Mouse (Mus musculus) CH12.LX (cell line): Measurements from ENCODE around the gene Rbp1. TPM values are rescaled to one million over a fixed set of nuclear protein-coding genes. Genes with fewer than 3 reads are reported as not detected.

Source experiments
- DNase-seq: peaks from one replicate; pipeline ENCODE4 v3.0.0-alpha.2; 2013; ENCODE audit errors: extremely low read depth
- H3K27ac ChIP-seq: 2 replicates; pipeline ENCODE4 v1.5.1; 2012; ENCODE audit warnings: low read depth, mild to moderate bottlenecking, control low read depth, moderate library complexity; ENCODE audit not compliant: insufficient read depth
- H3K27me3 ChIP-seq: replicated peaks from 2 replicates; pipeline ENCODE3; 2012; ENCODE audit warnings: inconsistent platforms
- H3K36me3 ChIP-seq, 2 experiments: replicated peaks in 1 of 2; 2 replicates each; pipeline versions ENCODE3 to v1.6.1; 2012; ENCODE audit warnings: inconsistent platforms in 1 of 2, low read length in 1 of 2, mild to moderate bottlenecking in 1 of 2, mixed read lengths in 1 of 2, moderate library complexity in 1 of 2; ENCODE audit not compliant: control insufficient read depth in 1 of 2, insufficient read depth in 1 of 2
- H3K4me1 ChIP-seq, 2 experiments: 2 replicates each; pipeline ENCODE4 v1.6.1; 2012; ENCODE audit warnings: inconsistent platforms in 1 of 2, moderate library complexity in 1 of 2; ENCODE audit not compliant: insufficient read depth in 2 of 2, control insufficient read depth in 1 of 2
- H3K4me2 ChIP-seq: 2 replicates; pipeline ENCODE4 v1.6.1; 2012; ENCODE audit warnings: low read depth, mild to moderate bottlenecking, control low read depth; ENCODE audit not compliant: poor library complexity, insufficient read depth, severe bottlenecking
- H3K4me3 ChIP-seq, 3 experiments: fragments of 150-350 bp in 1 of 3; sonication (generic) in 1 of 3; replicated peaks in 1 of 3; 2 replicates each; pipeline versions ENCODE3 to v1.5.1; 2011 to 2012; ENCODE audit warnings: low read depth in 2 of 3, low read length in 2 of 3, mild to moderate bottlenecking in 2 of 3, moderate library complexity in 2 of 3, control low read depth in 1 of 3, improper control_type of control experiment in 1 of 3, inconsistent platforms in 1 of 3, mixed read lengths in 1 of 3; ENCODE audit not compliant: poor library complexity in 1 of 3
- H3K79me2 ChIP-seq: replicated peaks from 2 replicates; pipeline ENCODE4 v1.6.1; 2012; ENCODE audit warnings: mild to moderate bottlenecking, moderate library complexity; ENCODE audit not compliant: control insufficient read depth, poor library complexity, insufficient read depth, severe bottlenecking; ENCODE audit errors: extremely low read depth
- H3K9ac ChIP-seq: 2 replicates; pipeline ENCODE4 v1.6.1; 2012; ENCODE audit warnings: low read depth, mild to moderate bottlenecking, control low read depth, moderate library complexity; ENCODE audit not compliant: insufficient read depth
- H3K9me3 ChIP-seq: replicated peaks from 2 replicates; pipeline ENCODE3; 2012; ENCODE audit warnings: low read length, inconsistent platforms, mixed read lengths
- BHLHE40 ChIP-seq: IDR thresholded peaks from 2 replicates; pipeline ENCODE4 v1.6.1; 2011; ENCODE audit warnings: mild to moderate bottlenecking, low read depth, low read length, improper control_type of control experiment
- CHD2 ChIP-seq: IDR thresholded peaks from 2 replicates; pipeline ENCODE4 v1.6.1; 2011; ENCODE audit warnings: low read length, improper control_type of control experiment
- ELF1 ChIP-seq: IDR thresholded peaks from 2 replicates; pipeline ENCODE4 v1.6.1; 2014; ENCODE audit warnings: low read depth, mild to moderate bottlenecking, inconsistent platforms, low read length, improper control_type of control experiment
- EP300 ChIP-seq: IDR thresholded peaks from 2 replicates; pipeline ENCODE4 v1.6.1; 2011; ENCODE audit warnings: low read length, improper control_type of control experiment
- MAX ChIP-seq: IDR thresholded peaks from 2 replicates; pipeline ENCODE4 v1.6.1; 2011; ENCODE audit warnings: low read length, improper control_type of control experiment
- MYC ChIP-seq: IDR thresholded peaks from 2 replicates; pipeline ENCODE4 v1.6.1; 2011; ENCODE audit warnings: low read depth, mild to moderate bottlenecking, improper control_type of control experiment, low read length
- NRF1 ChIP-seq: IDR thresholded peaks from 2 replicates; pipeline ENCODE4 v1.6.1; 2014; ENCODE audit warnings: low read depth, mild to moderate bottlenecking, inconsistent platforms, low read length, improper control_type of control experiment, moderate library complexity
- PAX5 ChIP-seq: IDR thresholded peaks from 2 replicates; pipeline ENCODE4 v1.6.1; 2012; ENCODE audit warnings: low read length, inconsistent platforms, mixed read lengths
- RAD21 ChIP-seq: IDR thresholded peaks from 2 replicates; pipeline ENCODE4 v1.6.1; 2011; ENCODE audit warnings: low read depth, mild to moderate bottlenecking, low read length, improper control_type of control experiment, moderate library complexity
- SIN3A ChIP-seq: IDR thresholded peaks from 2 replicates; pipeline ENCODE4 v1.6.1; 2012; ENCODE audit warnings: low read length, improper control_type of control experiment, inconsistent platforms
- TCF12 ChIP-seq: IDR thresholded peaks from 2 replicates; pipeline ENCODE4 v1.6.1; 2014; ENCODE audit warnings: low read depth, mild to moderate bottlenecking, inconsistent platforms, low read length, improper control_type of control experiment
- USF2 ChIP-seq: conservative IDR thresholded peaks from 2 replicates; pipeline ENCODE4 v1.6.1; 2011; ENCODE audit warnings: low read depth, low read length, improper control_type of control experiment
- ZNF384 ChIP-seq: IDR thresholded peaks from 2 replicates; pipeline ENCODE4 v1.6.1; 2012; ENCODE audit warnings: low read depth, low read length, improper control_type of control experiment, inconsistent platforms
- dilution Hi-C: fragments of 300-500 bp; cut with MboI; formaldehyde crosslinking; loops from 2 replicates; pipeline ENCODE4 v1.14.3; 2020; ENCODE audit warnings: low sequenced_read_pairs; ENCODE audit not compliant: extremely low pct_unique_long_range_greater_than_20kb, extremely low pct_ligation_motif_present
- in situ Hi-C: fragments of 300-500 bp; cut with MboI; formaldehyde crosslinking; loops from 3 replicates; pipeline ENCODE4 v1.14.3; 2019; ENCODE audit warnings: low sequenced_read_pairs, low pct_ligation_motif_present, low pct_unique_long_range_greater_than_20kb, mixed read lengths
- polyA plus RNA-seq: library from polyadenylated mRNA; unstranded; fragments of >175 nt; gene quantifications from 2 replicates; pipeline ENCODE4 v1.2.1, GENCODE M21; 2012; ENCODE audit warnings: low read depth; ENCODE audit not compliant: insufficient read length
- total RNA-seq, 2 experiments: library from RNA; depleted of rRNA; stranded (reverse); fragments of 300-350 nt in 1 of 2; fragments of >200 nt in 1 of 2; gene quantifications; 2 replicates each; pipeline ENCODE4 v1.2.3; 2012 to 2014

Rbp1 gene
- total and polyA plus RNA-seq, 3 experiments, result 0.04 TPM; not detected in 2

GRCm38 (mm10) chr9:98430528-98430927, 7.8 kb downstream of the Rbp1 start:
- Histone ChIP-seq H3K79me2 (no peaks in the 10 kb centered on the region), H3K27me3 (peaks cover 11% of the 10 kb centered on the region), H3K9me3 (no peaks in the 10 kb centered on the region), H3K36me3 (no peaks in the 10 kb centered on the region), H3K27ac (no peak overlapping the region), H3K4me1 (peaks cover 0 to 5% of the 10 kb centered on the region in 2 experiments; a peak in 1 of 4 replicates), H3K4me3 (no peak overlapping the region), H3K4me2 (no peak overlapping the region), H3K9ac (no peak overlapping the region)
- dilution Hi-C loops (no loop called here), in situ Hi-C loops (no loop called here)
- DNase-seq, result no peak
- TF ChIP-seq NRF1 (no peak), ELF1 (no peak), BHLHE40 (no peak), CHD2 (no peak), SIN3A (no peak), ZNF384 (no peak), USF2 (no peak), PAX5 (no peak), TCF12 (no peak), MAX (no peak)

GRCm38 (mm10) chr9:98433021-98433420, 10.3 kb downstream of the Rbp1 start:
- no peak overlapping the region for H3K9ac ChIP-seq
- H3K4me3 ChIP-seq, result no peak overlapping the region
- no peaks in the 10 kb centered on the region for H3K9me3 ChIP-seq
- TF ChIP-seq CHD2 (no peak), ELF1 (no peak), EP300 (no peak)
- dilution Hi-C loops (no loop called here), in situ Hi-C loops (no loop called here)
- no peak for DNase-seq
- H3K27ac ChIP-seq, result no peak overlapping the region
- peaks cover 0 to 5% of the 10 kb centered on the region in 2 experiments; a peak in 1 of 4 replicates for H3K4me1 ChIP-seq
- H3K27me3 ChIP-seq, result peaks cover 11% of the 10 kb centered on the region
- H3K36me3 ChIP-seq, result no peaks in the 10 kb centered on the region
- H3K79me2 ChIP-seq, result no peaks in the 10 kb centered on the region
- no peak overlapping the region for H3K4me2 ChIP-seq

- Histone ChIP-seq H3K27ac (no peak overlapping the region), H3K79me2 (no peaks in the 10 kb centered on the region), H3K9me3 (no peaks in the 10 kb centered on the region), H3K4me2 (no peak overlapping the region), H3K4me3 (no peak overlapping the region), H3K27me3 (peaks cover 11% of the 10 kb centered on the region)
- no peak for DNase-seq
- TF ChIP-seq RAD21, result no peak
- TF ChIP-seq MYC, result no peak
- TF ChIP-seq, all 38 proteins: peak for 0
- dilution Hi-C loops (no loop called here), in situ Hi-C loops (no loop called here)
- Histone ChIP-seq H3K36me3 (no peaks in the 10 kb centered on the region), H3K4me1 (no peaks in the 10 kb centered on the region), H3K9ac (no peak overlapping the region)
Observed at GRCm38 (mm10) chr9:98433956-98434588, 11.3 kb downstream of the Rbp1 start.
